Mouse (Mus musculus) heart, embryonic 16.5 days (tissue): ENCODE data around the gene Dagla. TPM values are rescaled to one million over a fixed set of nuclear protein-coding genes. Genes with fewer than 3 reads are reported as not detected.

Experiments
- ATAC-seq: fragments of 200-750 bp; cut with Nextera tagmentation; replicated peaks from 2 replicates; pipeline ENCODE4 v1.8.0; 2017; ENCODE audit warnings: moderate number of reproducible peaks; ENCODE audit not compliant: insufficient read depth, low FRiP score; ENCODE audit errors: extremely low read depth
- H3K27ac ChIP-seq: fragments of 300-500 bp; sonication (generic); 2 replicates; pipeline ENCODE4 v1.5.1; 2014; ENCODE audit warnings: mild to moderate bottlenecking, low read length, control low read depth, moderate library complexity
- H3K27me3 ChIP-seq: fragments of 300-500 bp; sonication (generic); 2 replicates; pipeline ENCODE4 v1.6.1; 2014; ENCODE audit warnings: low read length, mixed read lengths; ENCODE audit not compliant: control insufficient read depth, insufficient read depth
- H3K36me3 ChIP-seq: fragments of 300-500 bp; sonication (generic); 2 replicates; pipeline ENCODE4 v1.6.1; 2014; ENCODE audit not compliant: control insufficient read depth, insufficient read depth
- H3K4me1 ChIP-seq: fragments of 300-500 bp; sonication (generic); 2 replicates; pipeline ENCODE4 v1.6.1; 2014; ENCODE audit warnings: low read length, mixed read lengths; ENCODE audit not compliant: control insufficient read depth, insufficient read depth
- H3K4me2 ChIP-seq: fragments of 300-500 bp; sonication (generic); 2 replicates; pipeline ENCODE4 v1.6.1; 2014; ENCODE audit warnings: low read depth, mild to moderate bottlenecking, control low read depth, low read length
- H3K4me3 ChIP-seq: fragments of 300-500 bp; sonication (generic); 2 replicates; pipeline ENCODE4 v1.5.1; 2014; ENCODE audit warnings: mild to moderate bottlenecking, control low read depth, low read length
- H3K9ac ChIP-seq: fragments of 300-500 bp; sonication (generic); 2 replicates; pipeline ENCODE4 v1.6.1; 2014; ENCODE audit warnings: low read length, control low read depth
- H3K9me3 ChIP-seq: fragments of 300-500 bp; sonication (generic); replicated peaks from 2 replicates; pipeline ENCODE4 v1.6.1; 2016; ENCODE audit warnings: low read length; ENCODE audit not compliant: control insufficient read depth
- whole genome bisulfite sequencing: fragments of 180-500 bp; shearing (Covaris S2); extraction: QIAGEN DNeasy Blood & Tissue Kit; methylation state at CpG from one replicate; pipeline ENCODE4 v1.1.7; 2014; 5-methylcytosine and 5-hydroxymethylcytosine counted together
- polyA plus RNA-seq: library from polyadenylated mRNA; unstranded; fragments of >200 nt; fragmentation: Nextera tagmentation; extraction: Ambion mirVana; gene quantifications from 2 replicates; pipeline ENCODE4 v1.2.1, GENCODE M21; 2015

The Dagla gene
- polyA plus RNA-seq, 1 experiment from 2014 or later, result 0.92 TPM

DNA sequence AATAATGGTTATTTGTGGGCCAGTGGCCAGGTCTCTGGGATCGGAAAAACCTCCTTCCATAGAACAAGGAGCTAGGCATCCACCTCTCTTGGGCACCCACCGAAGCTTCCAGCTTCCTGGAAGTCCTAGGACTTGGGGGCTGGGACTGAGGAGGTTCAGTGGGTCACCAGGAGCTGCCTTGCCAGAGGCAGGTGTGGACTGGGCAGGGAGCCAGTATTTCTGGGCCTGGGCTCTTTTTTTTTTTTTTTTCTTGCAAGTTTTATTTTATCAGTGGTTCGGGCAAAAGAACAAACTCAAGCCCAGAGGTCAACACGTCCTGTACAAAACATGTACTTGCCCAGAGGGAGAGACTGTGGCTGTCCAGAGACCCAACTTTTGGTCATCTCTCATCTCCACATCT, 78.9 kb downstream of the Dagla start:
- Histone ChIP-seq H3K9ac (no peak overlapping the region), H3K4me1 (peaks cover 10% of the 10 kb centered on the region), H3K9me3 (no peaks in the 10 kb centered on the region), H3K27me3 (no peaks in the 10 kb centered on the region), H3K36me3 (no peaks in the 10 kb centered on the region), H3K27ac (no peak overlapping the region), H3K4me3 (no peak overlapping the region), H3K4me2 (no peak overlapping the region)
- WGBS, result 51% methylated on average over 4 of the region's 4 CpGs
- no peak for ATAC-seq

DNA sequence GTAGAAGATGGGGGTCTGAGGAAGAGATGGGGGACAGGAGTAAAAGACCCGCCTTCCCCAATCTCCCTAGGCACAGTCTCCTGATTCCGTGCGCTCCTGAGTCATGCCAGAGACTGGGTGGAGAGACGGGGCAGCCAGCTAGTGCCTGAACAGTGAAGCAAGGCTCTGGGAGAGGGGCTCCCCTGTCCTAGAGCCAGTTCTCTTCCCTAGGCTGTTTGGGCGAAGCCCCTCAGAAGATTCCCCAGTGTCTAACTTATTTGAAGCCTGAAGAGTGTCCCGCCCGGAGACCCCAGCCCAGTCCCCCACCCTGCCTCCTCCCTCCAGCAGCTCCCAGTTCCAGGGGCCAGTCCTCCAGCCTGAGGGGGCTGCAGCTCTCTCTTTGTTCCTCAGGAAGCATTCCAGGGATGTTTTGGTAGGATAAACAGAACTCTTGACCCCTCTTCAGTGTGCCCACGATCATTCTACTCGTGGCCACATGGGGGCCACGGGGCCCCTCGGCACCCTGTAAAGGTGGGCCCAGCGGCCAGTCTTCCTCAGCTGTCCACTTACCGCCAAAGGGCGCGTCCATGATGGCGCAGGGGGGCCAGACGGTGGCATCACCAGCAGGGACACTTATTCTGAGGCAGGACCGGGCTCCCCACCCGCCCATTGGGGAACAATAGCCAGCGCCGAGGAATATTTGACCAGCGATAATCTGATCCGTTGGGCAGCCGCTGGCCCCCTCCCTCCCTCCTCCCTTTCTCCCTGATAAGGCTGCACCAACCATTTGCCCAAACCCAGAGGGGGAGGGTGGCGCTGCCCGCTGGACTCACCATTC, 79.8 kb downstream of the Dagla start:
- H3K9ac ChIP-seq, result peak overlapping the region; percentile 5
- no peaks in the 10 kb centered on the region for H3K9me3 ChIP-seq
- no peak overlapping the region for H3K27ac ChIP-seq
- 18% methylated on average over 26 of the region's 26 CpGs for WGBS
- H3K27me3 ChIP-seq, result no peaks in the 10 kb centered on the region
- no peak for ATAC-seq
- no peaks in the 10 kb centered on the region for H3K36me3 ChIP-seq
- peak overlapping the region; percentile 26 for H3K4me3 ChIP-seq
- H3K4me1 ChIP-seq, result peaks cover 10% of the 10 kb centered on the region
- H3K4me2 ChIP-seq, result peak overlapping the region; percentile 57

DNA sequence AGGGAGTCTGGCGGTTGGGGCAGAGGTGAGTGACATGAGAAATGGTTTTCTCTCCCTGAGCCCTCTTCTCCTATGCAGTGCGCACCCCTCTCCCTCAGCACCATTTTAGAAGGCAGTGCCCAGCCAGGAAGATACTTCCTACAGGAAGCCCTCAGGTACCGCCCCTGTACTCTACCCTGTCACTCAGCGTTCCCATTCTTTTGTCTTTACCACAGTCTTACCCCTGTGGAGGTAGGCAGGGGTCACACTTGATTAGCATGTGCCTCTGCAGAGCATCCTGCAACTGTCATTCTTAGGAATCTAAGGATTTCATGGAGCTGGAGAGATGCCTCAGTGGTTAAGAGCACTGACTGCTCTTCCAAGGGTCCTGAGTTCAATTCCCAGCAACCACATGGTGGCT, 81.1 kb downstream of the Dagla start:
- Histone ChIP-seq H3K27me3 (no peaks in the 10 kb centered on the region), H3K27ac (no peak overlapping the region), H3K4me2 (no peak overlapping the region), H3K4me3 (no peak overlapping the region), H3K9ac (no peak overlapping the region), H3K36me3 (no peaks in the 10 kb centered on the region), H3K4me1 (peaks cover 10% of the 10 kb centered on the region), H3K9me3 (no peaks in the 10 kb centered on the region)
- no peak for ATAC-seq
- WGBS, result 68% methylated on average over 4 of the region's 4 CpGs

DNA sequence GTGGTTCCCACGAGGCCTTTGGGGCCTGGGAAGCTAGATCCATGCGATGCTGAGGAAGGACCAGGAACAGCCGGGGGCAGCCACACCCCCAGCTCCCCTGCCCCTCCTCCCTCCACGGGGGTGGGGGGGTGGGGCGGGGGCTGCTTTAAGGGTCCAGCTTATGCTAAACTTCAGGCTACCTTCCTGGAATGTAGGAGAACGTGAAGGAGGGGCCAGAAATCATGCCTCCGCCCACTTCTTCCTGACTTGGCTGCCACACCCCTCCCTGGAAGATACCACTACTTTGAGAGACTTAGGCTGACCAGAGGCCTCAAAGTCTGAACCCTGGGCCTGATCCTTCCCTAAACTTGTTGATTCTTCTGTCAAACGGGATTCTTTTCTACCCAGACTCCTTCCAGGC, 82.0 kb downstream of the Dagla start:
- H3K4me3 ChIP-seq, result no peak overlapping the region
- no peak overlapping the region for H3K27ac ChIP-seq
- H3K9me3 ChIP-seq, result no peaks in the 10 kb centered on the region
- WGBS, result 38% methylated on average over 8 of the region's 8 CpGs
- H3K4me2 ChIP-seq, result no peak overlapping the region
- ATAC-seq, result no peak
- H3K27me3 ChIP-seq, result no peaks in the 10 kb centered on the region
- H3K36me3 ChIP-seq, result no peaks in the 10 kb centered on the region
- no peak overlapping the region for H3K9ac ChIP-seq
- H3K4me1 ChIP-seq, result peaks cover 10% of the 10 kb centered on the region

DNA sequence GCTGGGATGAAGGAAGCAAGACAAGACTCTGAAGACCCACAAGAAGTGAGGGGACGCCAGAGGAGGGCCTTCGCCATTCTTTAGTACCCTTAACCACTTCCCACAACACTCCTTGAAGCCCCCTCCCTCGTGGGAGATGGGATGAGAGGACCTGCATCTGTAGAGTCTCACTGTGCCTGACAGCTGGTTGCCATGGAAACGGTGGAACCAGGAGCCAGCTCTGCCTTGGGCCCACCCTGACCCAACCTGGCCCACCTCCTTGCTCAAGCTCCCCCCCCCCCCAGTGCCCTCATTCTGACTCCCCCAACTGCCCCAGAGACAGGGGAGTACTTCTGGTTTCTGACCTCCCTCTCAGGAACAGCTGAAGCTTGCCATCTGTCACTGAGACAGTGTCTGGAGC, 83.1 kb downstream of the Dagla start:
- Histone ChIP-seq H3K27me3 (no peaks in the 10 kb centered on the region), H3K4me1 (peaks cover 10% of the 10 kb centered on the region), H3K27ac (no peak overlapping the region), H3K36me3 (no peaks in the 10 kb centered on the region), H3K4me3 (no peak overlapping the region), H3K9me3 (no peaks in the 10 kb centered on the region), H3K9ac (no peak overlapping the region), H3K4me2 (no peak overlapping the region)
- no peak for ATAC-seq
- WGBS, result 29% methylated on average over 4 of the region's 4 CpGs

DNA sequence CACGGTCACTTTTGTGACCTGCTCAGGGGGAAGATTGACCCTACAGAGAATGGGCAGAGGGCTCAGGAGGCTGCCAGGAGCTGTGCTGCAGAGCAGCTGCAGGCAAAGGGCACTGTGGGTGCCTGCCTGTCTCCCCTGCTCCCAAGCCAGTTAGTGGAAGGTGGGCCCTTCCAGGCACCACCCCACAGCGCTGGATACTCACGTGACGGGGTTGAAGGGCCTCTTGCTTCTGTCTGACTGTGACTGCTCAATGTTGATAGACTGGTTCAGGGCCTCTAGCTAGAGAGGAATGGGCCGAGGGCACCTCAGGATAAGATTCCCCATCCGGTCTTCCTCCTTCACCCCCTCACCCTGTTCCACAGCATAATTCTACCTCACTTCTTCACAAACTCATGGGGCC, 85.1 kb downstream of the Dagla start:
- Histone ChIP-seq H3K36me3 (no peaks in the 10 kb centered on the region), H3K27ac (no peak overlapping the region), H3K4me1 (no peaks in the 10 kb centered on the region), H3K9ac (no peak overlapping the region), H3K9me3 (no peaks in the 10 kb centered on the region), H3K4me3 (no peak overlapping the region), H3K27me3 (no peaks in the 10 kb centered on the region), H3K4me2 (no peak overlapping the region)
- no peak for ATAC-seq
- WGBS, result 43% methylated on average over 6 of the region's 6 CpGs

DNA sequence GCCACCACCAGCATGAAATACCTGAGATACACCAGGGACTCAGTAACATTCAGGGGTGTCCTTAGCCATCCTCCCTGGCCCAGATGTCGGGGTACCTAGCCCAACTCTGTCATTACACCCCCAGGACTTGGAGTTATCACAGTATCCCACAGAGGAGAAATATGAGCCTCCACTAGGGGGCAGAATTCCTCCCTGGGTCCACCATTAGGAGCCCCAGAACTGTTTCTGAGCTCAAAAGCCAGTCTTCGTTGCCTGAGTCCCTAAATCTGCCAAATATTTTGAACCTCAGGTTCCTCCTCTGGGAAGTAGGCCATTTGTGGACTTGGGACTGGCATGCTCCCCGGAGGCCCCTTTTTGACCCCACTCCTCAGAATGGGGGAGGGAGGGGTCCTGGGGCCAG, 85.6 kb downstream of the Dagla start:
- no peaks in the 10 kb centered on the region for H3K36me3 ChIP-seq
- no peaks in the 10 kb centered on the region for H3K27me3 ChIP-seq
- H3K9ac ChIP-seq, result no peak overlapping the region
- WGBS, result 50% methylated on average over 3 of the region's 3 CpGs
- ATAC-seq, result no peak
- no peaks in the 10 kb centered on the region for H3K4me1 ChIP-seq
- no peaks in the 10 kb centered on the region for H3K9me3 ChIP-seq
- no peak overlapping the region for H3K4me2 ChIP-seq
- H3K27ac ChIP-seq, result no peak overlapping the region
- H3K4me3 ChIP-seq, result no peak overlapping the region

DNA sequence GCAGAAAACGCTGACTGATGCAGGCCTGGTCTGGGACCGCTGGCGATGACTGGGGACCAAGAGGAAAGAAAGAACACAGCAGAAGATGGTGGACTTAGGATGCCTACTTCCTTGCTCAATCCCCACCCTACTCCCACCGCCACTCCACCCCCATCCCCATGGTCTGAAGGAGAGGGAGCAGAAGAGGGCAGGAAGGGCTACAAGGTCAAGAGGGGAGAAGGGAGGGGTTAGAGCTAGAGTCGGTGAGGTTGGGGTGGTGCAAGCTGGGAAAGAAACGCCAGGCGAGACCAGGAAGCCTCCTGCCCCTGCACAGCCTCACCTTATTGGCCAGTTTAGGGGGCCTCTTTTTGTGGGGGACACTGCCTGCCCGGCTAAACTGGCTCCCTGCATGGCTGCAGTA, 88.6 kb downstream of the Dagla start:
- Histone ChIP-seq H3K9ac (no peak overlapping the region), H3K36me3 (peaks cover 5% of the 10 kb centered on the region; the same call in 1 of the 2 replicates), H3K9me3 (no peaks in the 10 kb centered on the region), H3K4me1 (no peaks in the 10 kb centered on the region), H3K4me3 (no peak overlapping the region), H3K27ac (no peak overlapping the region), H3K4me2 (no peak overlapping the region), H3K27me3 (no peaks in the 10 kb centered on the region)
- 70% methylated on average over 8 of the region's 8 CpGs for WGBS
- ATAC-seq, result no peak

DNA sequence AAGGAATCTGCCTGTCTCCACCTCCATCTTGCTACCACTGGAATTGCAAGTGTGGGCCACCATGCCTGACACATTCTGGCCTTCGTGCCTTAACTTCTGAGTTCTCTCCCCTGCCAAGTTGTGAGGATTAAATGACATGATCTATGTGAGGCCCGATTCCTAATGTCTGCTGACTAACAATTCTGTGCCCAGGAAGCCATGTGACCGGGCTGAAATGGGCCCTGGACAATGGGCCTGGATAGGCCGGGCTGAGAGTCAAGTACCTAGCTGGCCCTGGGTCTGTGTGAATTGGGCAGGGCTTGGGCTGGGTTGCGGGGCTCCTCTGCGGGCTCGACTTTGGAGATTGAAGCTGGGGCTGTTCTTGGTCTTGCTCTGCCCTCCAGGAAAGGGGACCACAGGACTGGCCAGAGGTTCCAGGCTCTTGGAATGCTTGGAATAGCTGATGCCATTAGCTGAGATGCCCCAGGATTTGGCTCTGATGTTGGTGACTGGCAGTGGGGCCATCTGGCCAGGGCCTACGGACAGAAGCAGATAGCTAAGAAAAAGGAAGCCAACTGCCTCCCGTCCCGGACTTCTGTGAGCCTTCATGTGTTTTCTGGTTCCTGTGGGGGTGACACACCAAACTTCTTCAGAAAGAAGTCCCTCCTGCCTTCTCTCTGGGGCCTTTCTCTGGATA, 90.7 kb downstream of the Dagla start:
- Histone ChIP-seq H3K4me1 (no peaks in the 10 kb centered on the region), H3K9me3 (no peaks in the 10 kb centered on the region), H3K27ac (no peak overlapping the region), H3K4me3 (no peak overlapping the region), H3K9ac (no peak overlapping the region), H3K4me2 (no peak overlapping the region), H3K27me3 (no peaks in the 10 kb centered on the region), H3K36me3 (peaks cover 12% of the 10 kb centered on the region)
- ATAC-seq, result no peak
- 84% methylated on average over 10 of the region's 10 CpGs for WGBS
